Mouse (Mus musculus) liver, embryonic 11.5 days (tissue): ENCODE measurements around the gene Icmt. TPM values are rescaled to one million over a fixed set of nuclear protein-coding genes. Genes with fewer than 3 reads are reported as not detected.

ENCODE experiments used
- ATAC-seq: fragments of 200-750 bp; cut with Nextera tagmentation; replicated peaks from 2 replicates; pipeline ENCODE4 v1.8.0; 2017; ENCODE audit warnings: moderate number of reproducible peaks, mild to moderate bottlenecking, moderate TSS enrichment, moderate library complexity; ENCODE audit not compliant: low FRiP score
- DNase-seq: peaks from one replicate; pipeline ENCODE4 v3.0.0-alpha.2; 2017; ENCODE audit warnings: low spot score
- H3K27ac ChIP-seq: fragments of 300-500 bp; sonication (generic); 2 replicates; pipeline ENCODE4 v1.5.1; 2014; ENCODE audit warnings: mild to moderate bottlenecking, low read depth, low read length, control low read depth
- H3K27me3 ChIP-seq: fragments of 300-500 bp; sonication (generic); replicated peaks from 2 replicates; pipeline ENCODE4 v1.6.1; 2014; ENCODE audit warnings: low read length, mixed read lengths; ENCODE audit not compliant: control insufficient read depth, insufficient read depth
- H3K36me3 ChIP-seq: fragments of 300-500 bp; sonication (generic); 2 replicates; pipeline ENCODE4 v1.6.1; 2014; ENCODE audit warnings: mild to moderate bottlenecking, low read length, moderate library complexity, mixed read lengths; ENCODE audit not compliant: control insufficient read depth, insufficient read depth
- H3K4me1 ChIP-seq: fragments of 300-500 bp; sonication (generic); replicated peaks from 2 replicates; pipeline ENCODE4 v1.6.1; 2014; ENCODE audit warnings: low read length, mixed read lengths; ENCODE audit not compliant: control insufficient read depth, insufficient read depth
- H3K4me2 ChIP-seq: fragments of 300-500 bp; sonication (generic); 2 replicates; pipeline ENCODE4 v1.6.1; 2014; ENCODE audit warnings: mild to moderate bottlenecking, control low read depth, moderate library complexity
- H3K4me3 ChIP-seq: fragments of 300-500 bp; sonication (generic); 2 replicates; pipeline ENCODE4 v1.5.1; 2014; ENCODE audit warnings: low read depth, low read length, control low read depth
- H3K9ac ChIP-seq: fragments of 300-500 bp; sonication (generic); 2 replicates; pipeline ENCODE4 v1.6.1; 2014; ENCODE audit warnings: low read depth, low read length, control low read depth
- H3K9me3 ChIP-seq: fragments of 300-500 bp; sonication (generic); 2 replicates; pipeline ENCODE4 v1.6.1; 2016; ENCODE audit warnings: low read length, inconsistent platforms, mixed read lengths; ENCODE audit not compliant: control insufficient read depth
- WGBS: fragments of 180-500 bp; shearing (Covaris S2); extraction: QIAGEN DNeasy Blood & Tissue Kit; methylation state at CpG from one replicate; pipeline ENCODE4 v1.1.7; 2014; 5-methylcytosine and 5-hydroxymethylcytosine counted together
- polyA plus RNA-seq: library from polyadenylated mRNA; unstranded; fragments of >200 nt; fragmentation: Nextera tagmentation; extraction: Ambion mirVana; gene quantifications from 2 replicates; pipeline ENCODE4 v1.2.1, GENCODE M21; 2014

Icmt gene
- polyA plus RNA-seq, 1 experiment from 2014 or later, result 20.6 TPM

DNA sequence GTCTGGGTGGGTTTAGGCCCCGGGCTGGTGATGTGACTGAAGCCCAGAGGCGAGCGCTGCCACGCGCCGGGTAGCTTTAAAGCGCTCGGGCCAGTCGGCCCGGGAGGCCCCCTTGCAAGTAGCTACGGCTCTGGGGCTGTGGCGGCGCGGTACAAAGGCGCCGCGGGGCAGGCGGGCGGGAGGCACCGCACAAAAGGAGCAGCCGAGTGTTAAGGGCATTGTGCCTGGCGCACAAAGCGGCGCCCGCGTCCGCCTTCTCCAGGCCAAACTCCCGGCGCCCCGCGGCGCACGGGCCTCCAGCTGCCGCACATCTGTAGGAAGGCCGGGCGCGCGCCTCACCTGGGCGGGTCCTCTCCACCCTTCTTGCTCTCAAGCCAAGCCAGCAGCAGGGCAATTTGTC is 6.6 kb upstream of the Icmt start:
- ATAC-seq (no peak), DNase-seq (no peak)

DNA sequence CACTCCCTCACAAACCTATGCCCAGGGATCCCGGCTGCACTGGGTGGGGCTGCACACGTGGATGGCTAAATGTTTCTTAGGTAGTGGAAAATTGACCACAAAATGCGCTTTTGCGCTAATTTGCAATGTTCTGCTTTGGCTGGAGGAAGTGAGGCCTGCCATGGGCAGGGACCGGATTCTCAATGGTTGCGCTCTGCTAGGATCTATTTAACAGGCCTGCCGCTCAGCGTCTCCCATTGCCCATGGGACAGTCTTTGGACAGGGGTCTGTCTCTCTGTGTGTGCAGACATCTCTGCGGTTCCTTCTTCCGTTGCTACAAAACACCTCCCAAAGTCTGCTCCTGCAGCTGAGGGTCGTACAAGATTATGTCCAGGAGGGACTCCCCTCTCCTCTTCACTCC is 6.0 kb upstream of the Icmt start:
- 29% methylated on average over 11 of the region's 11 CpGs for WGBS
- no peak for ATAC-seq
- no peaks in the 10 kb centered on the region for H3K36me3 ChIP-seq

More for the DNA sequence above, 6.6 kb upstream of the Icmt start:
- 0 out of 2 replicates have a peak overlapping the region, but pooled peaks have one; percentile 10 for H3K4me3 ChIP-seq
- H3K27ac ChIP-seq, result no peak overlapping the region
- peaks cover 11% of the 10 kb centered on the region for H3K4me1 ChIP-seq
- peak overlapping the region; percentile 27; the same call in 1 of the 2 replicates for H3K4me2 ChIP-seq
- H3K9ac ChIP-seq, result no peak overlapping the region
- no peaks in the 10 kb centered on the region for H3K9me3 ChIP-seq
- no peaks in the 10 kb centered on the region for H3K36me3 ChIP-seq
- 3% methylated on average over 39 of the region's 39 CpGs for whole genome bisulfite sequencing
- peaks cover 77% of the 10 kb centered on the region for H3K27me3 ChIP-seq

DNA sequence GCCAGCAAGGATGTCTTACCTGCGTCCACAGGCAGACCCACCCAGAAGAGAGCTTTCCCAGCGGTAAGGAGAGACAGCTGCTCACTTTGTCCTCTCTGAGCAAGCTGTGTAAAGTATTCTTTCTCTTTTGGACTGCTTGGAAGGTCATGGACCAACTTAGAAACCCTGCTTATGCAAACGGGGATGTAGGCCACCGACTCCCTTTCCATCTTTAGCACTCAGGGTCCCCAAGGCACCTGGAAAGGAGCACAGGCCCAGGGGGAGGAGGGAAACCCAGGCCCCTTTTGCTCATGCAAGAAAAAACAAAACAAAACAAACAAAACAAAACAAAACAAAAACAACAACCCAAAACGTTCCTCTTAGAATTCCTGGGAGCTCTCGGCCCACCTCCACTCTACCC is 5.5 kb upstream of the Icmt start, which contains the start of gene Hes3:
Gene Hes3 (minus strand): TSS at position 101 of the 400 bp plus-strand sequence.
- H3K9ac ChIP-seq, result no peak within 1 kb of the TSS
- peaks cover 65% of the 10 kb centered on the region for H3K27me3 ChIP-seq
- 0 out of 2 replicates have a peak within 1 kb of the TSS, but pooled peaks have one; percentile 10 for H3K4me3 ChIP-seq
- H3K9me3 ChIP-seq, result no peaks in the 10 kb centered on the region
- DNase-seq (no peak), ATAC-seq (no peak)
- H3K4me2 ChIP-seq, result peak within 1 kb of the TSS; percentile 27; the same call in 1 of the 2 replicates
- no peak within 1 kb of the TSS for H3K27ac ChIP-seq
- peaks cover 9% of the 10 kb centered on the region for H3K4me1 ChIP-seq
- WGBS, result 26% methylated on average over 6 of the region's 6 CpGs
- no peaks in the 10 kb centered on the region for H3K36me3 ChIP-seq

More for the DNA sequence above, 6.0 kb upstream of the Icmt start:
- Histone ChIP-seq H3K4me2 (no peak overlapping the region), H3K27me3 (peaks cover 71% of the 10 kb centered on the region), H3K9ac (no peak overlapping the region), H3K9me3 (no peaks in the 10 kb centered on the region), H3K27ac (no peak overlapping the region), H3K4me1 (peaks cover 14% of the 10 kb centered on the region), H3K4me3 (no peak overlapping the region)
- no peak for DNase-seq

GRCm38 (mm10) chr4:152292102-152292765 is 4.8 kb upstream of the Icmt start:
- ATAC-seq (no peak), DNase-seq (no peak)
- no peak overlapping the region for H3K9ac ChIP-seq
- no peak overlapping the region for H3K4me2 ChIP-seq
- H3K27me3 ChIP-seq, result peaks cover 58% of the 10 kb centered on the region
- H3K4me1 ChIP-seq, result peaks cover 9% of the 10 kb centered on the region
- no peaks in the 10 kb centered on the region for H3K36me3 ChIP-seq
- WGBS, result 45% methylated on average over 12 of the region's 12 CpGs
- no peak overlapping the region for H3K27ac ChIP-seq
- no peak overlapping the region for H3K4me3 ChIP-seq
- no peaks in the 10 kb centered on the region for H3K9me3 ChIP-seq

- Histone ChIP-seq H3K27ac (peak overlapping the region; percentile 43; the same call in 1 of the 2 replicates), H3K9me3 (no peaks in the 10 kb centered on the region), H3K4me1 (peaks cover 21% of the 10 kb centered on the region), H3K36me3 (no peaks in the 10 kb centered on the region; the same call in 1 of the 2 replicates), H3K27me3 (peaks cover 44% of the 10 kb centered on the region), H3K4me2 (no peak overlapping the region), H3K9ac (no peak overlapping the region), H3K4me3 (no peak overlapping the region)
- ATAC-seq (no peak), DNase-seq (no peak)
- WGBS, result 47% methylated on average over 10 of the region's 10 CpGs
These were observed 2.7 kb upstream of the Icmt start for GRCm38 (mm10) chr4:152294188-152294929.

GRCm38 (mm10) chr4:152295916-152296315 is 1.1 kb upstream of the Icmt start:
- Histone ChIP-seq H3K4me2 (peak overlapping the region; percentile 28), H3K27me3 (peaks cover 30% of the 10 kb centered on the region), H3K27ac (peak overlapping the region; percentile 52), H3K36me3 (peaks cover 7% of the 10 kb centered on the region; the same call in 1 of the 2 replicates), H3K9me3 (no peaks in the 10 kb centered on the region), H3K4me1 (peaks cover 18% of the 10 kb centered on the region), H3K4me3 (peak overlapping the region; percentile 20; the same call in 1 of the 2 replicates), H3K9ac (no peak overlapping the region)
- ATAC-seq, result peak; percentile 36
- 18% methylated on average over 4 of the region's 4 CpGs for WGBS
- no peak for DNase-seq

DNA sequence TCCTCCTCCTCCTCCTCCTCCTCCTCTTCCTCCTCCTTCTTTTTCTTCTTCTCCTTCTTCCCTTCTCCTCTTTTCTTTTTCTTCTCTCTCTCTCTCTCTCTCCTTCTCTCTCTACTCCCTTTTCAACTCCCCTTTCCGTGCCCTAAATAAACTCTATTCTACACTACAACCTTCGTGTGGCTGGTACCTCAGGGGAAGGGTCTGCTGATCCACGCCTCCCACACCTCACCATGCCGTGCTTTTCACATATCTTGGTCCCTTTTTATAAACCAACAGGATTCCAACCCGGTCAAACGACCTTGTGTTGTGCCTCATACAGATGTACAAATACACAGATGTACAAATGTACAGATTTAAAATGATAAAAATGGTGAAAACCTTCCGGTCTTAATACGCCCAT is 656 bp upstream of the Icmt start:
- DNase-seq (no peak), ATAC-seq (no peak)
- peak overlapping the region; percentile 91 for H3K4me2 ChIP-seq
- 6% methylated on average over 8 of the region's 8 CpGs for WGBS
- H3K4me1 ChIP-seq, result peaks cover 18% of the 10 kb centered on the region
- H3K27me3 ChIP-seq, result peaks cover 25% of the 10 kb centered on the region
- H3K4me3 ChIP-seq, result peak overlapping the region; percentile 88
- H3K9me3 ChIP-seq, result no peaks in the 10 kb centered on the region
- H3K9ac ChIP-seq, result peak overlapping the region; percentile 62
- H3K27ac ChIP-seq, result peak overlapping the region; percentile 81
- H3K36me3 ChIP-seq, result peaks cover 7% of the 10 kb centered on the region; the same call in 1 of the 2 replicates

- Histone ChIP-seq H3K4me1 (peaks cover 18% of the 10 kb centered on the region), H3K4me2 (peak overlapping the region; percentile 96)
- 83% methylated on average over 14 of the region's 14 CpGs for WGBS
These were observed 1.8 kb downstream of the Icmt start for GRCm38 (mm10) chr4:152298836-152299235.

More at GRCm38 (mm10) chr4:152298836-152299235, 1.8 kb downstream of the Icmt start:
- DNase-seq (no peak), ATAC-seq (no peak)
- Histone ChIP-seq H3K27ac (no peak overlapping the region), H3K9me3 (no peaks in the 10 kb centered on the region), H3K36me3 (peaks cover 15% of the 10 kb centered on the region), H3K27me3 (peaks cover 2% of the 10 kb centered on the region; the same call in 1 of the 2 replicates), H3K9ac (no peak overlapping the region), H3K4me3 (peak overlapping the region; percentile 88; the same call in 1 of the 2 replicates)
